Mouse (Mus musculus) cortical plate, adult 2 months (tissue): ENCODE results near the gene Gm2431.
"Not testable (repeated sequence)": the region's sequence is repeated elsewhere in the genome, so short reads cannot be mapped to it uniquely, and the experiment has no call there.

ENCODE experiments used
- CTCF ChIP-seq: fragments of 200-500 bp; IDR thresholded peaks from 2 replicates; pipeline ENCODE4 v1.5.1; 2011; ENCODE audit warnings: mild to moderate bottlenecking, control low read depth, low read length; ENCODE audit not compliant: insufficient read depth; ENCODE audit errors: extremely low read depth
- POLR2A ChIP-seq: fragments of 200-500 bp; IDR thresholded peaks from 2 replicates; pipeline ENCODE4 v1.6.1; 2011; ENCODE audit warnings: mild to moderate bottlenecking, low read length, control low read depth; ENCODE audit not compliant: insufficient read depth; ENCODE audit errors: extremely low read depth

GRCm38 (mm10) chr7:142285910-142286612, 27.9 kb upstream of the Gm2431 start:
- not testable (repeated sequence) for TF ChIP-seq POLR2A, CTCF
